ENCODE assay signal across 15 mouse cellular contexts in genomic region chr4:119244468-119245240, GRCm38 (mm10). TPM values are rescaled to one million over a fixed set of nuclear protein-coding genes. Genes with fewer than 3 reads are reported as not detected.
DNase-seq lines count a peak whose midpoint lies in the region; ATAC-seq lines count a peak whose summit lies in the region.
"Had no signal": no experiment of that assay in that cellular context is flagged by ENCODE, and none has a peak within 500 bp of the region (broad histone marks: within the 10 kb centered on the region; RNA-seq: fewer than 3 reads in every experiment).

No protein-coding gene starts in this region.

- no peak overlapping the region for H3K4me2 ChIP-seq in heart, embryonic 16.5 days (ENCODE audit: low read depth, low read length)
- H3K4me2 ChIP-seq in liver, embryonic 12.5 days, result no peak overlapping the region
- H3K4me2 ChIP-seq: hindbrain, embryonic 13.5 days; lung, embryonic 15.5 days had no signal

- 67% methylated on average over 22 of the region's 22 CpGs for WGBS in heart, embryonic 16.5 days
- 74% methylated on average over 22 of the region's 22 CpGs for WGBS in liver, embryonic 12.5 days (ENCODE audit: insufficient replicate concordance)

- H3K4me3 ChIP-seq in heart, embryonic 16.5 days (ENCODE audit: low read length), result no peak overlapping the region
- no peak overlapping the region for H3K4me3 ChIP-seq in liver, embryonic 12.5 days
- H3K4me3 ChIP-seq: hindbrain, embryonic 13.5 days; layer of hippocampus, adult 2 months; lung, embryonic 15.5 days had no signal

- H3K9ac ChIP-seq in heart, embryonic 16.5 days (ENCODE audit: low read length), result no peak overlapping the region
- H3K9ac ChIP-seq in liver, embryonic 12.5 days, result no peak overlapping the region
- H3K9ac ChIP-seq: hindbrain, embryonic 13.5 days; lung, embryonic 15.5 days had no signal

- peaks cover 15% of the 10 kb centered on the region; the same call in 1 of the 2 replicates for H3K36me3 ChIP-seq in heart, embryonic 16.5 days (ENCODE audit: control insufficient read depth, insufficient read depth)
- H3K36me3 ChIP-seq in liver, embryonic 12.5 days, result peaks cover 61% of the 10 kb centered on the region

- H3K9me3 ChIP-seq in heart, embryonic 16.5 days (replicated peaks; ENCODE audit: control insufficient read depth, low read length), result no peaks in the 10 kb centered on the region
- H3K9me3 ChIP-seq in liver, embryonic 12.5 days (replicated peaks), result no peaks in the 10 kb centered on the region
- H3K9me3 ChIP-seq: hindbrain, embryonic 13.5 days; lung, embryonic 15.5 days had no signal

- DNase-seq in heart, adult 9 months (ENCODE audit: low spot score in 2 of 2), result no peak
- DNase-seq in brain, adult 2 months (ENCODE audit: low read depth, low spot score), result peak; percentile 91
- DNase-seq in frontal cortex, adult 2 months (ENCODE audit: extremely low spot score in 1 of 2, low spot score in 1 of 2), result peak; percentile 78 to 83
- peak; percentile 36 for DNase-seq in right cerebral cortex, postnatal 14 days
- no peak for DNase-seq in layer of hippocampus, postnatal 25 days (ENCODE audit: extremely low spot score in 1 of 2, low spot score in 1 of 2)
- DNase-seq: gastrocnemius, postnatal 36 days had no signal

- H3K27ac ChIP-seq in heart, embryonic 16.5 days (ENCODE audit: low read length), result peak overlapping the region; percentile 30; the same call in 1 of the 2 replicates
- H3K27ac ChIP-seq in liver, embryonic 12.5 days, result no peak overlapping the region
- H3K27ac ChIP-seq: layer of hippocampus, adult 2 months had no signal

- ATAC-seq in heart, embryonic 16.5 days (replicated peaks; ENCODE audit: extremely low read depth, insufficient read depth, low FRiP score), result no peak
- no peak for ATAC-seq in liver, embryonic 12.5 days

- peaks cover 21% of the 10 kb centered on the region for H3K4me1 ChIP-seq in heart, embryonic 16.5 days (ENCODE audit: control insufficient read depth, insufficient read depth, low read length)
- H3K4me1 ChIP-seq in liver, embryonic 12.5 days, result peaks cover 5% of the 10 kb centered on the region; the same call in 1 of the 2 replicates

- H3K27me3 ChIP-seq in heart, embryonic 16.5 days (ENCODE audit: control insufficient read depth, insufficient read depth, low read length), result no peaks in the 10 kb centered on the region
- H3K27me3 ChIP-seq in liver, embryonic 12.5 days (replicated peaks), result no peaks in the 10 kb centered on the region
- H3K27me3 ChIP-seq: hindbrain, embryonic 13.5 days; lung, embryonic 15.5 days had no signal

RNA-seq across cellular contexts. Expression of gene Cldn19, which starts 10.6 kb away (rescaled TPM):
- not detected in 2 replicates for polyA plus RNA-seq in heart, embryonic 16.5 days (2015; fragmentation: Nextera tagmentation; extraction: Ambion mirVana)
- 3.4 TPM in 2 replicates for polyA plus RNA-seq in frontal cortex, adult 2 months (2012; rRNA removed)
- polyA plus RNA-seq in liver, embryonic 12.5 days (2016; fragmentation: Nextera tagmentation; extraction: Ambion mirVana), result not detected in 2 replicates
- under 1 TPM; 0.32 to 0.33 TPM for total RNA-seq in layer of hippocampus, postnatal 25 days (2021)
- total RNA-seq: megakaryocyte-erythroid progenitor cell, adult 5-6 weeks had no signal
- polyA plus RNA-seq: embryonic facial prominence, embryonic 11.5 days; lung, embryonic 15.5 days had no signal

RNA-seq across cellular contexts. Expression of gene P3h1, which starts 11.9 kb away (rescaled TPM):
- 28.2 and 29.3 TPM in 2 replicates for polyA plus RNA-seq in heart, embryonic 16.5 days (2015; fragmentation: Nextera tagmentation; extraction: Ambion mirVana)
- 11.6 and 14.1 TPM in 2 replicates for polyA plus RNA-seq in frontal cortex, adult 2 months (2012; rRNA removed)
- 9.7 and 11.4 TPM in 2 replicates for polyA plus RNA-seq in liver, embryonic 12.5 days (2016; fragmentation: Nextera tagmentation; extraction: Ambion mirVana)
- total RNA-seq in layer of hippocampus, postnatal 25 days (2021), result 1 to 10 TPM; 7.5 to 7.7 TPM

RNA-seq across cellular contexts. Expression of gene AU022252, which starts 12.1 kb away (rescaled TPM):
- polyA plus RNA-seq in heart, embryonic 16.5 days (2015; fragmentation: Nextera tagmentation; extraction: Ambion mirVana), result 22.5 and 23.4 TPM in 2 replicates
- polyA plus RNA-seq in frontal cortex, adult 2 months (2012; rRNA removed), result 13.9 and 15.0 TPM in 2 replicates
- 18.1 and 19.6 TPM in 2 replicates for polyA plus RNA-seq in liver, embryonic 12.5 days (2016; fragmentation: Nextera tagmentation; extraction: Ambion mirVana)
- total RNA-seq in layer of hippocampus, postnatal 25 days (2021), result 10 to 100 TPM; 32.4 to 36.7 TPM

RNA-seq across cellular contexts. Expression of gene Tmem269, which starts 26.6 kb away (rescaled TPM):
- polyA plus RNA-seq in heart, embryonic 16.5 days (2015; fragmentation: Nextera tagmentation; extraction: Ambion mirVana), result 0.15 and 0.22 TPM in 2 replicates
- polyA plus RNA-seq in frontal cortex, adult 2 months (2012; rRNA removed), result 1.1 and 1.2 TPM in 2 replicates
- polyA plus RNA-seq in liver, embryonic 12.5 days (2016; fragmentation: Nextera tagmentation; extraction: Ambion mirVana), result not detected in 2 replicates
- under 1 TPM in 1 of 2 experiments, not detected in 1; 0.34 TPM for total RNA-seq in layer of hippocampus, postnatal 25 days (2021)
- total RNA-seq: adrenal gland, adult 18-20 months; gastrocnemius, postnatal 36 days; megakaryocyte-erythroid progenitor cell, adult 5-6 weeks had no signal
- polyA plus RNA-seq: embryonic facial prominence, embryonic 11.5 days; kidney, embryonic 14.5 days; lung, embryonic 15.5 days had no signal

RNA-seq across cellular contexts. Expression of gene Svbp, which starts 49.5 kb away (rescaled TPM):
- 114 and 119 TPM in 2 replicates for polyA plus RNA-seq in heart, embryonic 16.5 days (2015; fragmentation: Nextera tagmentation; extraction: Ambion mirVana)
- 32.9 and 34.7 TPM in 2 replicates for polyA plus RNA-seq in frontal cortex, adult 2 months (2012; rRNA removed)
- 114 and 121 TPM in 2 replicates for polyA plus RNA-seq in liver, embryonic 12.5 days (2016; fragmentation: Nextera tagmentation; extraction: Ambion mirVana)
- total RNA-seq in layer of hippocampus, postnatal 25 days (2021), result 10 to 100 TPM; 17.3 to 20.1 TPM

Comparison
In these comparisons a context has a peak if more than half of its experiments do, and no peak if none do; other contexts are left out.
1. DNase-seq: peak in brain, adult 2 months (single experiment), frontal cortex, adult 2 months (2 of 2) and right cerebral cortex, postnatal 14 days (single experiment); none in heart, adult 9 months (0 of 2) and layer of hippocampus, postnatal 25 days (0 of 2).